Mouse (Mus musculus) naive thymus-derived CD4-positive, alpha-beta T cell, adult 2 months (primary cell): ENCODE measurements around the gene Mark4.

Experiments
- DNase-seq: peaks from one replicate; pipeline ENCODE4 v3.0.0-alpha.2; 2011; ENCODE audit warnings: low read depth

The Mark4 gene

DNA sequence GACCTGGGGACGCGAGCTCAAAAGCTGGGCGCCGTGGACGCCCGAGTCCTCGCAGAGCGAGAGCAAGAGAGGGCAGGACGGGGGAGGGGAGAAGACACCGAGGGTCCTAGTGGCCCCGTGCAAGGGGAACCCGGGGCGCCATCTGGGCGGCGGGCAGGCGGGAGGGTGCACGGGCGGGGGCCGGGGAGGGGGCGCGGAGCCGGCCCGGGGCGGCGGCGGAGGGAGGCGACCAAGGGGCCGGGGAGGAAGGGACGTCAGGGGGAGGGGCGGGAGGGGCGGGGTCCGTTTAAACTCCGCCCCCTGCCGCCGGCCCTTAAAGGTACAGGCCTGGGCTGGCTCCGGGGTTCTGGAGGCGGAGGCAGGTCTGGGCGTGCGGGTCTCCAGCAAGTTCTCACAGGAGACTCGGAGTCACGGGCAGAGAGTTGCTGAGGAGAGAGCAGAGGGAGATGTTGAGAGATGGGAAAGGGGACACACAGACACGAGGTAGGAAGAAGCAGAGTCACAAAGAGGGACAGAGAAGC, at the start of gene Mark4:
Gene Mark4 (minus strand): TSS at position 231 of the 521 bp plus-strand sequence.
- peak; percentile 85 for DNase-seq

GRCm38 (mm10) chr7:19507612-19507981, 49.0 kb upstream of the Mark4 start:
- no peak for DNase-seq

DNA sequence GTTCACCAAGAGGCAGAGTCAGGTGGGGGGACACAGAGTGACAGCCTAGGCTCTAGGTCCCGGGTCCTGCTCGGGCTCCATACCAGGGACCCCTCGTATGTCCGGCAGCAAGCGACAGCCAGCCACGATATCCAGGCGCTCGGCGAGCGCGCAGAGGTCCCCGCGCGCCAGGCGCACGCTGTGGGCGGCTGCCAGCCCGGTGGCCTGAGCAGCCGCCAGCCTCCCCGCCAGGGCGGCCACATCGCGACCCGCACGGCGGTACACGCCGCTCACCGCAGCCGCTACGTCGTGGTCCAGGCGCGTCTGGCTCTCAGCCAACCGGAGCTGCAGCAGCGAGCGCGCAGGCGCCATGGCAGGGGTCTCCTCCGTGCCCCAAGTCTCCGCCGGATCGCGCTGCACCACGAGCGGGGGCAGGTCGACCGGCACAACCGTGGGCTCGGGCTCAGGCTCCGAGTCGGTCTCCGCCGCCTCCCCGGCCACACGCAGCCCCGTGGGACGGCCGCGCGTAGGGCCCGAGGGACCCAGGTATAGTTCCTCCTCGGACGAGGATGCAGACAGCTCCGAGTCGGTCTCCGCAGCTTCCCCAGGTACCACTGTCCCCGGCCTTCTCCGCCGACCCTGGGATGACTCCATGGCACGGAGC, 48.5 kb upstream of the Mark4 start:
- DNase-seq: peak; percentile 57

DNA sequence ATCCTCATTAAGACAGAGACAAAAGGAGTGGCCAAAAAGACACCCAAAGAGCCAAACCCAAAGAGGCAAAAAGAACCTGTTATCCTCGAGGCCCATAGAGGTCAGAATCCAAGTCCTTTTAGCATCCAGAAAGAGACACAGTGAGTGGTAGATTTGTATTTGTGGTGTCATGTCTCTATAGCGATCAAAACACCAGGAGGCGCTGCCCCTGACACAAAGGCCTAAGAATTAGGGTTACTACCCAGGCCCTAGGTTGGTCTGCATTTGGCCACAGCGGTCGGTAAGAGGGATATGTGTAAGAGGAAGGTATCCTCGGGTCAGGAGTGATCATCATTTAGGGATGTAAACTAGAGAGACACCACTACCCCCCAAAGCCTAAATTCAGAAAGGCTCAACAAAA, 47.7 kb upstream of the Mark4 start:
- peak; percentile 38 for DNase-seq

GRCm38 (mm10) chr7:19503481-19504068, 45.0 kb upstream of the Mark4 start:
- DNase-seq: peak; percentile 76

DNA sequence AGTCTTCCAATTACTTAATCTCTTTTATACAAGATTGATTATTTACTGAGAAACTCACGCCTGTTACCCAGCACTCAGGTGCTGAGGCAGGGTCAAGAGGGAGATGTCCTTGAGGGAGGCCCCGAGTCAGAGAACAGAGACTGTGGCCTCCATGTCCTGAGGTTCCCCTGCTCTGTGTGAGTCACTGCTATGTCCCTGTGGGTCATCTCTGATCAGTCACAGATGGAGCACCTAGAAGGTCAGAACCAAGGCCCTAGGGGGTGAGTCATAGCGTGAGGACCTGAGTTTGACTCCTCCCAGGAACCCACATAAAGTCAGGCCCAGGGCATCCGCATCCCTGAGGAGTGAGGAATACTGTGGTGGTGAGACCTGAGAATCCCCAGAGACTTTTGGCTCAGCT, 43.0 kb upstream of the Mark4 start:
- DNase-seq: no peak

GRCm38 (mm10) chr7:19500420-19501363, 42.1 kb upstream of the Mark4 start:
- peak; percentile 14 for DNase-seq

DNA sequence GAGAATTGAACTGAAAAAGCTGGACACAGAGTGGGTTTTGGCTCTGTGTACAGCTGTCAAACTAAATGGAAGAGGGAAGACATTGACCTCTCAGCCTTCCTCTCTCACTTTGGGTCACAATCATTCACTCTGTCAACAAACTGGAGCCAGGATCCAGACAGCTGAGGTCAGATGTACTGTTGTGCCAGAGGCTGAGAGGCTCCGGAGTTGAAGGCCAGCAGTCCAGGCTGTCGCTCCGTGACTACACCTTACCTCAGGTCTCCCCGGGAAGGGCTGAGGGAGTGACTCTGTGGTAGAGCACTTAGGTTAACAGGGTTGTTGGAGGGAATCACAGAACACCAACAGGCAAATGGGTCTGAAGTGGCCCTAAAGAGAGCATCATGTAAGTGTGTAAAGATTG, 39.7 kb upstream of the Mark4 start:
- DNase-seq: no peak

DNA sequence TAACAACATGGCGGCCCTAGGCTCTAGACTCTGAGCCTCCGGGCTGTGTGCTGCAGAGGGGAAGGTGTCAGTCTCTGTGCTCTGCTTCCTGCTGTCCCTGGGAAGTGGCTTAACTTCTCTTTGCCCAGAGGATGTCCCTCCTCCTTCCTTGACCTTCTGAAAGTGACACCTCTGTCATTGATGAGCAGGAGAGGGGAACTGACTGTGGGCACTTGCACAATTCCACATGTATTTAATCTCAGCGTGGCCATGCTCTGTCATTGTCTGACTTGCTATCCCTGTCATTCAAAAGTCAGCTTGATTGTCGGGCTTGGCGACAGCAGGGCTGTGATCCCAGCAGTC, 37.6 kb upstream of the Mark4 start:
- no peak for DNase-seq

DNA sequence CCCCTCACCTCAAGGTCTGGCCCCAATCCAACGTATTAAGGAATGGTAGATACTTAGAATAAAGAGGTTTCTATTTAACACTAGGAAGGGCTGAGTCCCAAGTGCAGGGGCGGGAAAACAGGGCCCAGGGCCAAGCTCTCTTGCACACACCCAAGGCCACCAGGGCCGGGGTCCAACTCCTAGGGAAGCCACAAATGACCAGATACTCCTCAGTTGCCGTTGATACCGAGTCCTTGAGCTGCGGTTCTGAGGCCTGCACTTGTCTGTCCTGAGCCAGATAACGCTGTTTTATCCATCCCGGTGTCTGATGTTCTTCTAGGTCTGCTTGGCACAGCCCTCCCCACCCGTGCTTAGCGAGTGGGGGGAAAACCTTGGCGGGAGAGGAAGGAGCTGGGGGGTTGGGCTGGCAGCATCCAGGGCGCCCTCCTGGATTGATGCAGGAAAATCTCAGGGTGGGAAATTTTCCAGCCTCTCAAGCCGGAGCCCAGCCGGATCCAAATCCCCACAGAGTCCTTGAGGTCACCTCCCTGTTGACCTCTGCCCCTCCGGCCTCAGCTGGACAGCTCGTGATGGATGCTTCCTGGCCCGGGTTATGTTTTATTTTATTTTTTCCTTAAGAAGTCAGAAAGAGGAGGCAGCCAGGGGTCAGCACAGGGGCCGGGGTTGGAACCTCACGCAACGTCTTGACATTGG, 37.0 kb upstream of the Mark4 start:
- DNase-seq: no peak

DNA sequence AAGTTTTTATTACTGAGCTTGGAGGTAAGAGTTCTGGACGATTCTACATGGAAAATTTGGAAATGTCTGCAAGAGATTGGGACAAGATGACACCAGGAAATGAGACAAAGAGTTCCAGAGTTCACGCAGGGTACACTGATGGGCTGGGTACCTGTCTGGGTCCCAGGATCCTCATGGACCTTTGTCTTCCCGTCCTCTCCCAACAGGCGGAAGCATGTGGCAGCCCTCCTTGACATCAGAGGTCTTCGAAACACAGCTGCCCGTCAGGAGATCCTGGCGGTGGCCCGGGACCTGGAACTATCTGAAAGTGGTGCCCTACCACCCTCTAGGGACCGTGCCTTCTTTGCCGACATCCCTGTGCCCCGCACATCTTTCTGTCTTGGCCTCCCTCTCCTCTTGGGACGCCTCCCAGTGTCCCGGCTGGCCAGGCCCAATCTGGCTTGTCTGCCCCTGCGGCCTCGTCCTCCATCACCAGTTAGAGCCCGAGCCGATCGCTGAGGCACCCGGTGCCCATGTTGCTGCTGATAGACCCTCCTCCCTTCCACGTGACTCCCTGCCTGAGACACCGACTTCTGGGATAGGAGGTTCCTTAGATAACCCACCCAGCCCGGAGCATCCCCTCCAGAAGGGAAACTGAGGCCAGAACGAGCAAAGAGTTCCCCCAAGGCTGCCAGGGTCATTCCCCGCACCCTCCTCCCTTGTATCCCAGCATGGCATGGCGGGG, 36.3 kb upstream of the Mark4 start:
- DNase-seq: no peak

DNA sequence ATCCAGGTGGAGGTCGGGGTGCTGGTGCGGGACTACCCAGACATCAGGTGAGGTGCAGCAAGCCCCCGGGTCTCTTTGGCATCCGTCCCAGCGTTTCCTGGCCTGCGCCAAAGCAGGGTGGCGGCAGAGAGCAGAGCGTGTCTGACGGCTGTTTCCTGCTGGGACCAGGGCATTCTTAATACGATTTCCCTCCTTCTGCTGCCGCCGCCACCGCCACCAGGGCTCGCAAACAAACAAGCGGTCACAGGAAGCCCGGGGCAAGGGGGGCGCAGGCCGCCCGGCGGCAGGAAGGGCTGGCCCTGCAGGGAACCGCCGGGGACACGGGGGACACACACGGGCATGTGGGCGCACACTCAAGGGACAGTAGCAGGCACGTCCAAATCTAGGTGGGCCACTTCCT, 33.1 kb upstream of the Mark4 start:
- DNase-seq: no peak

DNA sequence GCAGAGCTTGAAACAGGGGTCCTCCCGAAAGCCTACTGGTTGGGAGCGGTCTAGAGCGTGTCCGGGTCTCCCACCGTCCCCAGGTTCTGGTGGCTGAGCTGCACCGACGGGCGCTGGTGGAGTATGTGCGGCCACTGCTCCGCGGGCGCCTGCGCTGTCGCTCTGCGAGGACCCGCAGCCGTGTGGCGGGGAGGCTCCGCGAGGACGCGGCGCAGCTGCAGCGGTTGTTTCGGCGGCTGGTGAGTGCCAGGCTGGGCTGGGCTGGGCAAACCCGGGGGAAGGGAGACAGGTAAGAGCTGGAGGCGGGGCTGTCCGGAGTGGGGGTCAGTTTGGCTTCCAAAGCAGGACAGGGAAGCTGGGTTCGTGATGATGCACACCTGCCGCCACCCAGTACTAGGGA, 30.9 kb upstream of the Mark4 start:
- no peak for DNase-seq

DNA sequence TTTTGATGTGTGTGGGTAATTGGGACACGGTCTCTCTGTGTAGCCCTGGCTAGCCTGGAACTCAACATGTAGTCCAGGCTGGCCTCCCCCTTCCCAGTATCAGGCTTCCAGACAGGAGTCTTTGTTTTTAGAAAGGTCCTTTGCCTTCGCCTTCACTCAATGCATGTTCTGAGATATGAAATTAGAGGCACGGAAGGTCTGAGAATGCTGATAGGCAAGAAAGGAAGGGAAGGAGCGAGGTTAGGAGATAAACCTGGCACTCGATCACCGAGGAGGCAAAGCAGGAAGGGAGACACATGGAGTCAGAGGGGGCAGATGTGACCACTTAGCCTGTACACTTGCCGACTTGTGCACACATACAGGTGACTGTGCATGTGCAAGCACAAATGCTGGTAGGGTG, 27.9 kb upstream of the Mark4 start:
- DNase-seq: no peak

GRCm38 (mm10) chr7:19485488-19485887, 26.9 kb upstream of the Mark4 start:
- no peak for DNase-seq

DNA sequence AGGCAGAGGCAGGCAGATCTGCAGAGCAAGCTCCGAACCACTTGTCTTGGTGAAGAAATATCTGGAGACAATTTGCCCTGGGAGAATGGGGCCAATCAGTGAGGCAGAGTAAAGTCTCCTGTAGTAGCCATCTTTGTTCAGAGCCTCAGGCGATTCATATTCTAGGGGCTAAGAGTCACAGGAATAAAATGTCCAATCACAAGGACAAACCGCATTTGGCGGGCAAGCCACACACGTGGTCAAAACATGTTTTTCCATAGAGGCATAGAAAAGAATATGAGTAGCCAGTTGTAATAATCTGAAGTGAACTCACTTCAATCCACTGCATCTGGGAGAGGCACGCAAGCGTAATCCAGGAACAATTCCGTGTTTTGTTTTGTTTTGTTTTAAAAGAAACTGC, 24.7 kb upstream of the Mark4 start:
- DNase-seq: no peak

- no peak for DNase-seq
Observed at GRCm38 (mm10) chr7:19477624-19478384, 19.2 kb upstream of the Mark4 start.

- no peak for DNase-seq
Observed at GRCm38 (mm10) chr7:19477084-19477483, 18.5 kb upstream of the Mark4 start.

DNA sequence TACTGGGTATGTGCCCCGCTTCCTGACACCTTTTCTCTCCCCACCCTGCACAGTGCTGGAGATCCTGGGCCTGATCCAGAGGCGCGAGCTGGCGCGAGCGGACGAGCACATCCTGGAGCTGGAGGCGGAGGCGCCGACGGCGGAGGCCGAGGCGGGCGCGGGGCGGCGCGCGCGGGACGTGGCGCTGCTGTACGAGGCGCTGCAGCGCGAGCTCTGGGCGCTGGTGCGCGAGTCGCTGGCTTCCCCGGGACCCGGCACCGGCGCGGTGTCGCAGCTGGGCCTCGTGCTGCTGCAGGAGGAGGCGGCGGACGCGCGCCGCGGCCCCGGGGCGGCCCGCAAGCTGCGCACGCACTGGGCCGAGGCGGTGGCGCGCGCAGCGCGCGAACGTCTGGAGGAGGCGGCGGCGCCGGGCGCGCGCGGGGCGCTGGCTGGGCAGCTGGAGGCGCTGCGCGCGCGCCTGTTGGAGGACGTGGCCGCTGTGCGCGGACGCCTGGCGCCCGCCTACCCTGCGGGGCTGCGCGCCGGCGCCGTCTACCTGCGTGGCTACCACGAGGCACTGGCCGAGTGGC, 15.3 kb upstream of the Mark4 start:
- peak; percentile 61 for DNase-seq

- peak; percentile 39 for DNase-seq
Observed at GRCm38 (mm10) chr7:19472403-19472802, 13.8 kb upstream of the Mark4 start.

- no peak for DNase-seq
Observed at GRCm38 (mm10) chr7:19470308-19470707, 11.7 kb upstream of the Mark4 start.
